Mouse (Mus musculus) limb, embryonic 14.5 days (tissue): Measurements from ENCODE around the gene Vill. TPM values are rescaled to one million over a fixed set of nuclear protein-coding genes. Genes with fewer than 3 reads are reported as not detected.

ENCODE experiments used
- ATAC-seq: fragments of 200-750 bp; cut with Nextera tagmentation; 2 replicates; pipeline ENCODE4 v1.8.0; 2017; ENCODE audit warnings: low read depth, moderate number of reproducible peaks, moderate TSS enrichment; ENCODE audit not compliant: low FRiP score
- DNase-seq: peaks from one replicate; pipeline ENCODE4 v3.0.0-alpha.2; 2015; ENCODE audit warnings: low spot score
- H3K27ac ChIP-seq: fragments of 300-500 bp; sonication (generic); replicated peaks from 2 replicates; pipeline ENCODE4 v1.5.1; 2014; ENCODE audit warnings: low read depth, mild to moderate bottlenecking, low read length, moderate library complexity, mixed read lengths
- H3K27me3 ChIP-seq: fragments of 300-500 bp; sonication (generic); 2 replicates; pipeline ENCODE4 v1.6.1; 2014; ENCODE audit warnings: low read length, mixed read lengths; ENCODE audit not compliant: control insufficient read depth, insufficient read depth
- H3K36me3 ChIP-seq: fragments of 300-500 bp; sonication (generic); 2 replicates; pipeline ENCODE4 v1.6.1; 2014; ENCODE audit warnings: mild to moderate bottlenecking, low read length, moderate library complexity, mixed read lengths; ENCODE audit not compliant: control insufficient read depth, insufficient read depth
- H3K4me1 ChIP-seq: fragments of 300-500 bp; sonication (generic); 2 replicates; pipeline ENCODE4 v1.6.1; 2014; ENCODE audit warnings: antibody characterized with exemption, low read length, mixed read lengths; ENCODE audit not compliant: control insufficient read depth, insufficient read depth
- H3K4me2 ChIP-seq: fragments of 300-500 bp; sonication (generic); replicated peaks from 2 replicates; pipeline ENCODE4 v1.6.1; 2014; ENCODE audit warnings: low read depth, mild to moderate bottlenecking, low read length, moderate library complexity; ENCODE audit not compliant: severe bottlenecking
- H3K4me3 ChIP-seq: fragments of 300-500 bp; sonication (generic); replicated peaks from 2 replicates; pipeline ENCODE4 v1.5.1; 2014; ENCODE audit warnings: low read length
- H3K9ac ChIP-seq: fragments of 300-500 bp; sonication (generic); 2 replicates; pipeline ENCODE4 v1.6.1; 2014; ENCODE audit warnings: mild to moderate bottlenecking, low read depth, low read length, moderate library complexity; ENCODE audit not compliant: severe bottlenecking
- H3K9me3 ChIP-seq: fragments of 300-500 bp; sonication (generic); 2 replicates; pipeline ENCODE4 v1.6.1; 2016; ENCODE audit warnings: low read length; ENCODE audit not compliant: control insufficient read depth
- POLR2A ChIP-seq: fragments of 200-500 bp; IDR thresholded peaks from 2 replicates; pipeline ENCODE4 v1.8.0; 2012; ENCODE audit warnings: inconsistent platforms, mild to moderate bottlenecking, moderate library complexity, borderline replicate concordance; ENCODE audit not compliant: insufficient read depth, insufficient read length; ENCODE audit errors: extremely low read depth
- WGBS: fragments of 180-500 bp; shearing (Covaris S2); extraction: QIAGEN DNeasy Blood & Tissue Kit; methylation state at CpG from one replicate; pipeline ENCODE4 v1.1.7; 2014; 5-methylcytosine and 5-hydroxymethylcytosine counted together
- polyA plus RNA-seq, 2 experiments: library from polyadenylated mRNA; depleted of rRNA in 1 of 2; stranded (reverse) in 1 of 2; unstranded in 1 of 2; fragments of >200 nt; fragmentation: Nextera tagmentation in 1 of 2; extraction: Ambion mirVana in 1 of 2; gene quantifications; 2 replicates each; pipeline versions ENCODE4 v1.2.1 to v1.2.3; 2012 to 2014

The Vill gene
- polyA plus RNA-seq, 2 experiments: 25.2 to 49.8 TPM

DNA sequence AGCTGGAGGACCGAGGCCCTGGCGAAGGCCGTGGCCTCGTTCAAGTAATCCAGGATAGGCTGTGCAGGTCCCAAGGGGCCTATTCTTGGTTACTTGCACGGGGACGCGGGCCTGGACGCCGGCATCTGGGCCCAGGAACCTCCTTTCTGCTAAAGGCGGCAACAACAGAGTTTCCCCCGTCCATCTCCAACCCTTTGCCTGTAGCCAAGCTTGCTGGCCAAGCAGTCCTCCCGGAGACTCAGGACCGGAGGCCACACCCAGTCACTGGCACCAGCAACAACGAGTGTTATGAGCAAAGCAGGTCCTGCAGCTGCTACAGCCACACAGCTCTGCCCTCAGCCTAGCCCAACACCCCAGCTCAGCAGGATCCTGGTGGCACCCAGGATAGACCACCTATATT lies 20.8 kb upstream of the Vill start:
- H3K4me3 ChIP-seq: no peak overlapping the region
- H3K4me1 ChIP-seq: peaks cover 50% of the 10 kb centered on the region
- TF ChIP-seq POLR2A: no peak
- H3K9me3 ChIP-seq: no peaks in the 10 kb centered on the region
- no peak for ATAC-seq
- peaks cover 56% of the 10 kb centered on the region for H3K36me3 ChIP-seq
- 0 out of 2 replicates have a peak overlapping the region, but pooled peaks have one; percentile 17 for H3K9ac ChIP-seq
- 46% methylated on average over 14 of the region's 14 CpGs for WGBS
- no peaks in the 10 kb centered on the region for H3K27me3 ChIP-seq
- no peak overlapping the region for H3K4me2 ChIP-seq
- peak overlapping the region; percentile 77 for H3K27ac ChIP-seq
- DNase-seq: no peak

DNA sequence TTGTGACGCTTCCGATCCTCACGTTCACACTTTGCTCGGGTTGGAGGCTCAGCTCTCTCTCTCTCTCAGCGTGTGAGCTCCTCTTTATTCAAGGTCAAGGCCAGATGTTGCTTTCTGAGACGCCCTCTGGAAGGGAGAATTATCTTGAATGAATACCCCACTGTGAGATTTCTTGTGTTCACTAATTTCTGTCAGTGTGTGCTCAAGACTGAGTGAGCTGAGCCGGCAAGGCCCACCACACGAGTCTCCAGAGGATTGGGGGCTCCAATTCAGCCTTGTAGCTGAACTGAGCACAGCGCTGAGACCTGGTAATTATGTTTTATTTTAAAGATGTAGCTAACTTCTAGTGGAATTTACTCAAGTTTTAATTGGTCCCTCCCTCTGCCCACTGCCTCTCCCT lies 20.0 kb upstream of the Vill start:
- ATAC-seq (0 out of 2 replicates have a peak, but pooled peaks have one; percentile 14), DNase-seq (peak; percentile 48)
- Histone ChIP-seq H3K36me3 (peaks cover 54% of the 10 kb centered on the region), H3K27ac (peak overlapping the region; percentile 77), H3K4me1 (peaks cover 56% of the 10 kb centered on the region), H3K9me3 (no peaks in the 10 kb centered on the region), H3K9ac (no peak overlapping the region), H3K27me3 (no peaks in the 10 kb centered on the region), H3K4me2 (no peak overlapping the region), H3K4me3 (no peak overlapping the region)
- WGBS: 27% methylated on average over 9 of the region's 9 CpGs
- TF ChIP-seq POLR2A: no peak

DNA sequence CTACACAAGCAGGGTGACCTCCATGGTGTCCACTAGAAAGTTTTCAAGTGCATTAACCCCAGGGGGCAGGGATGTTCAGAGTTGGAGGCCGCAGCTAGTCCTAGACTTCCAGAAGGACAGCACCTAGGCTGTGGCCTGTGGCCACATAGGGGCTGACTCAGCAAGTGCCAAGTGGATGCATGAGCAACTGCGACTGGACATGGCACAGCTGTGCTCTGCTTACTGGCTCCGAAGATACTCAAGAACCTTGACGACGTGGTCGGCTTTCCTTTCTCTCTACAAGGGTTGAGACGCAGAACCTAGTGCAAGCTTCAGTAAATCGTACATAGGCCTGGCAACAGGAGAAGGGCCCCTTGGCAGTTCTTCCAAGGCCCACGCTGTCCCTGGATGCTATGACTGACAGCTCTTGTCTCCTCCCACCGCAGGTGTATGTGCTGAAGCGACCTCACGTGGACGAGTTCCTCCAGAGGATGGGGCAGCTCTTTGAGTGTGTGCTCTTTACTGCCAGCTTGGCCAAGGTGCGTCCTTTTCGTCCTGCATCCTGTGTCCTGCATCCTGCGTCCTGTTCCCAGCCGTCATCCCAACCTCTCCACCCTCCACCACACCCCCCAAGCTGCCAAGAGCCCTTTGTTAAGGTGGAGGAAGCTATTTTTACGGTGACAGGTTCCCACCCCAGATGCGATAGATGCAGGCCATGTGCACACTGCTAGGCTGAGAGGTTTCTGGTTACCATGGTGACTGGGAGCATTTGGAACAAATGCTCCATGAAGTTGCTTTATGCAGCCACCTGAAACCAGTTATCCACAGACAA lies 19.3 kb upstream of the Vill start:
- TF ChIP-seq POLR2A: no peak
- Histone ChIP-seq H3K9ac (no peak overlapping the region), H3K4me3 (no peak overlapping the region), H3K9me3 (no peaks in the 10 kb centered on the region), H3K27me3 (no peaks in the 10 kb centered on the region), H3K27ac (peak overlapping the region; percentile 77), H3K4me2 (no peak overlapping the region), H3K36me3 (peaks cover 53% of the 10 kb centered on the region), H3K4me1 (peaks cover 58% of the 10 kb centered on the region)
- ATAC-seq (peak; percentile 38; the same call in 1 of the 2 replicates), DNase-seq (no peak)
- WGBS: 61% methylated on average over 19 of the region's 19 CpGs

DNA sequence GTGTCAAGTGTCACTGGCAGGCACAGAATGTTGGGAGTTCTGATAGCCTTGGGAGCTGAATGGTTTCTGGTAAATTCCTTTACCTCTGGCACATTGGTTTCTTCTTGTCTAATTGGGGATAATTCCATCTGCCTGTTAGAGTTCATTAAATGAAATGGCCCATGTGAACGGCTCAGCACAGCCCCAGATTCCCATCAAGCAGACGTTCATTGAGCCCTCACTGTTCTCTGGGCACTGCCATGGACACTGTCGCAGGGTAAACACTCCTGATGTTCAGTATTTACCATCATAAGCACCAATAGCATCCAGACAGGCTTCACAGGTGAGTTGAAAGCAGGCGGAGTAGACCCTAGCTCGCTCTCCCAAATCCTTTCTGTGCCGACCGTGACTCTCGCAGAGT lies 18.5 kb upstream of the Vill start:
- H3K36me3 ChIP-seq: peaks cover 57% of the 10 kb centered on the region
- no peak overlapping the region for H3K4me2 ChIP-seq
- H3K4me3 ChIP-seq: no peak overlapping the region
- no peak for TF ChIP-seq POLR2A
- peaks cover 58% of the 10 kb centered on the region for H3K4me1 ChIP-seq
- WGBS: 72% methylated on average over 8 of the region's 8 CpGs
- H3K9me3 ChIP-seq: no peaks in the 10 kb centered on the region
- no peak overlapping the region for H3K9ac ChIP-seq
- ATAC-seq: no peak
- DNase-seq: no peak
- no peaks in the 10 kb centered on the region for H3K27me3 ChIP-seq
- H3K27ac ChIP-seq: no peak overlapping the region

DNA sequence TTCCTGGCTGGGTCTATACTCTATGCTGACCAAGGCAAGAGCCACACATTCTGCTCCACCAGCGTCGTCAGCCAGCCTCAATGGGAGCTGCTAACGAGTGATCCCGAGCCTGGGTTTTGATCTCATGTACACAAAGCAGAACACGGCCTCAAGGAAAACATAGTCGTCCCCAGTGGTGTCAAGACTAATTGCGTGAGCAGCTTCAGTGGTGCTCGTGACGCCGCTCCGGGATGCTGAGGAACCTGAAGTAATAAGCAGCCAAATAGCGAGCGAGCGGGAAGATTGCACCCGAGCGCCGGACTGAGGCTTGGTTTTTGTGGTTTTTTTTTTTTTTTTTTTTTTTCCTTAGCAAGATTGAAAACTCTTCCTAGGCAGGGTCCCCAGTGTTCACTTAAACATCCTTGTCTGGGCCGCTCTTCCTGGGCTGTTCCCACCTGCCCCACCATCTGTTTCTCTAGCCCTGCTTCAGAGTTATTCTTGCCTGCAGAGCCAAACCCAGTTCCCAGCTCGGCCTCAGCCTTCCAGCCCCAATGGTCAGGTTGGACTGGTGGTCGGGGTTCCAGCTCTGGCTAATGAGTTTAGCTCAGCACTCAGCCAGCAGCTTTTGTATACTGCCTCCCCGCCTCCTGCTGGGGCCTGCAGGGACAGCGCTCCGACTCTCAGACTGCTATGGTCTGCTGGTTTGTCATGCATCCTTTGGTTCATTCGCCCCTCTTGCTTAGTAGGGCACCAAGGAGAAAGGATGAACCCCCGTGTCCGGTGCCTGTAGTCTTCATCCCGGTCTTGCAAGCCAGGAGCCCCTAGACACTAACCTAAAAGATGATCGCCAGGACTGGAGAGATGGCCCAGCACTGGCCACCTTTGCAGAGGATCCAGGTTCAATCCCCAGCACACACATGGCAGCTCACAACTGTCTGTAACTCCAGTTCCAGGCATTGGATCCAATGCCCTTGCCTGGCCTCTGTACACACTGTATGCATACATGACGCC lies 17.6 kb upstream of the Vill start:
- DNase-seq (no peak), ATAC-seq (no peak; the same call in 1 of the 2 replicates)
- Histone ChIP-seq H3K4me1 (peaks cover 58% of the 10 kb centered on the region), H3K27me3 (no peaks in the 10 kb centered on the region), H3K9ac (no peak overlapping the region), H3K4me2 (no peak overlapping the region), H3K9me3 (no peaks in the 10 kb centered on the region), H3K36me3 (peaks cover 61% of the 10 kb centered on the region), H3K27ac (no peak overlapping the region), H3K4me3 (no peak overlapping the region)
- WGBS: 64% methylated on average over 29 of the region's 29 CpGs
- TF ChIP-seq POLR2A: no peak
